Mouse (Mus musculus): Measurements from ENCODE around the gene Sbf2.
A peak's percentile ranks its signal among the peaks of the same experiment; 100 is the strongest.
"Not testable (repeated sequence)": the region's sequence is repeated elsewhere in the genome, so short reads cannot be mapped to it uniquely, and the experiment has no call there.

The Sbf2 gene

GRCm38 (mm10) chr7:110629892-110630666 is 15.4 kb upstream of the Sbf2 start:
- peak; percentile 80 for DNase-seq (ENCODE audit: low spot score)

- peak; percentile 31 for DNase-seq (ENCODE audit: low spot score)
Measured at GRCm38 (mm10) chr7:110628611-110629354, 14.1 kb upstream of the Sbf2 start.

- no peak for DNase-seq (ENCODE audit: low spot score)
Measured at GRCm38 (mm10) chr7:110628273-110628600, 13.5 kb upstream of the Sbf2 start.

GRCm38 (mm10) chr7:110627486-110628272 is 13.0 kb upstream of the Sbf2 start, which contains the start of gene Adm:
TSS of gene Adm (plus strand) at chr7:110627661.
- peak; percentile 57 for DNase-seq (ENCODE audit: low spot score)

- no peak for DNase-seq (ENCODE audit: low spot score)
Measured at GRCm38 (mm10) chr7:110627099-110627482, 12.4 kb upstream of the Sbf2 start.

GRCm38 (mm10) chr7:110626186-110627098 is 11.7 kb upstream of the Sbf2 start:
- no peak for DNase-seq (ENCODE audit: low spot score)

GRCm38 (mm10) chr7:110625489-110625888 is 10.8 kb upstream of the Sbf2 start:
- no peak for DNase-seq (ENCODE audit: low spot score)

- no peak for DNase-seq (ENCODE audit: low spot score)
Measured at GRCm38 (mm10) chr7:110624961-110625360, 10.2 kb upstream of the Sbf2 start.

GRCm38 (mm10) chr7:110624067-110624466 is 9.3 kb upstream of the Sbf2 start:
- no peak for DNase-seq (ENCODE audit: low spot score)

GRCm38 (mm10) chr7:110619086-110619611 is 4.4 kb upstream of the Sbf2 start:
- no peak for DNase-seq (ENCODE audit: low spot score)

- DNase-seq (ENCODE audit: low spot score): no peak
Measured at GRCm38 (mm10) chr7:110615792-110616191, 1.1 kb upstream of the Sbf2 start.

- no peak for DNase-seq (ENCODE audit: low spot score)
Measured at GRCm38 (mm10) chr7:110615151-110615631, 469 bp upstream of the Sbf2 start.

GRCm38 (mm10) chr7:110613381-110614132 is 1.2 kb downstream of the Sbf2 start:
- no peak for DNase-seq (ENCODE audit: low spot score)

GRCm38 (mm10) chr7:110606906-110607305 is 7.8 kb downstream of the Sbf2 start:
- no peak for DNase-seq (ENCODE audit: low spot score)

- no peak for DNase-seq (ENCODE audit: low spot score)
Measured at GRCm38 (mm10) chr7:110605476-110605875, 9.2 kb downstream of the Sbf2 start.

- DNase-seq (ENCODE audit: low spot score): no peak
Measured at GRCm38 (mm10) chr7:110597141-110597540, 17.6 kb downstream of the Sbf2 start.

- DNase-seq (ENCODE audit: low spot score): not testable (repeated sequence)
Measured at GRCm38 (mm10) chr7:110593991-110594390, 20.7 kb downstream of the Sbf2 start.

- no peak for DNase-seq (ENCODE audit: low spot score)
Measured at GRCm38 (mm10) chr7:110587721-110588120, 27.0 kb downstream of the Sbf2 start.

GRCm38 (mm10) chr7:110585250-110585649 is 29.5 kb downstream of the Sbf2 start:
- no peak for DNase-seq (ENCODE audit: low spot score)

GRCm38 (mm10) chr7:110584159-110584558 is 30.6 kb downstream of the Sbf2 start:
- DNase-seq (ENCODE audit: low spot score): no peak
